Mouse (Mus musculus): ENCODE results near the gene Dnttip1. TPM values are rescaled to one million over a fixed set of nuclear protein-coding genes. Genes with fewer than 3 reads are reported as not detected.

The Dnttip1 gene
- total and polyA plus RNA-seq, 3 experiments = 20.6 to 59.9 TPM; not detected in 1

DNA sequence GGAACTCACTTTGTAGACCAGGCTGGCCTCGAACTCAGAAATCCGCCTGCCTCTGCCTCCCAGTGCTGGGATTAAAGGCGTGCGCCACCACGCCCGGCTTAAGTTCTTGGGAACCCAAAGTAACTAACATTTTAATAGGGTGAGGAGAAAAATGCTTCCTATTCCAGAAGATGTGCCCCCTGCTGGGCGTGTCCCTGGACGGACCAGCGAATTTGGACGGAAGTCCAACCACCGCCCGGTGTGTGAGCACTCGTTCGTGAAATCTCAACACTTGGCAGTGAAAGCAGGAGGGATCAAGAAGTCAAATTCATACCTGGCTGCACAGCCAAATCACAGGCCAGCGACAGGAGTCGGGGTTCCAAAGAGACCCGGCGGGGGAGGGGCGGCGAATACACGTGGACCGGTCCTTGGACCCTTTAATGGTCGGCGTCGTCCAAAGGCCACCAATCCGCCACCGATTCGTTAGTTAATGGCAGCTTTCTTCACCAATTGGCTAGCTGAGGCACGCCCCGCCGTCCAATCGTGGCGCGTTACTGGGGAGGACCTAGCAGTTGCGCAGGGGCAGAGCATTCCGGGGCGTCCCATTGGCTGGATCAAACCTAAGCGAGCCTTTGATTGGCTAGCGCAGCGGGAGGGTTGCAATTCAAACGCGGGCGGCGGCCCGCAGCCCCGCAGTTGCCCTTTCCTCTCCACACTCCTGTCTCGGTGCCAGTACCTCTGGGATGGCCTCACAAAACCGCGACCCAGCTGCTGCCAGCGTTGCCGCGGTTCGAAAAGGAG lies 23.7 kb downstream of the Dnttip1 start, which contains the start of gene Ube2c (continued):
- no peak for TF ChIP-seq GATA1 (IDR thresholded peaks at IDR 0.05; ENCODE audit: low read depth, low read length)
- peak; percentile 77 for TF ChIP-seq ZMIZ1 (IDR thresholded peaks at IDR 0.05; ENCODE audit: low read depth, low read length)
- TF ChIP-seq ZNF384 (IDR thresholded peaks at IDR 0.05; ENCODE audit: low read depth, low read length) = no peak
- TF ChIP-seq CHD1 (IDR thresholded peaks at IDR 0.05; ENCODE audit: low read depth, low read length) = no peak

DNA sequence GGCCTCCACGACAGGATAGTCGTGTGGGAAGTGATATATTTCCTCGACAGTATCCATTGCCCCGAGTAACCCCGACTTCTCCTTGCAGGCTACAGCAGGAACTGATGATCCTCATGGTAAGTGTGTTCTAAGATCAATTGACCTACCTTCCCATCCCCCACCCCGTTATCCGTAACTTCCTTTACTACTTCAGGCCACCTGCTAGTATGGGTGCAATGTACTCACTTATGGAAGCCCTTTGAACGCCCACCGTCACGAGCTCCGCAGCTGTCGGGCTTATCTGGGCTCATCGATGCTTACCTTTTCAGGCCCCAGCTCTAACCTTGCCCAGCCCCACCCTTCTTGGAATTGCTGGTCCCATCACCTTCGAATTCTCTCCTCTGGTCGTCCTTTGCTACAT lies 24.5 kb downstream of the Dnttip1 start:
- Histone ChIP-seq H3K36me3 (ENCODE audit: control insufficient read depth in 1 of 2, insufficient read depth in 2 of 2, low read length in 2 of 2) (peaks cover 2 to 27% of the 10 kb centered on the region in 2 experiments), H3K4me3 (ENCODE audit: control insufficient read depth in 1 of 2, insufficient read depth in 1 of 2, low read depth in 2 of 2, low read length in 2 of 2) (peak overlapping the region; percentile 81 to 94), H3K9ac (ENCODE audit: control insufficient read depth, low read depth, low read length, poor library complexity, severe bottlenecking) (peak overlapping the region; percentile 96), H3K27ac (ENCODE audit: control insufficient read depth, low read depth, low read length) (peak overlapping the region; percentile 83), H3K9me3 (replicated peaks; ENCODE audit: insufficient read depth, low read length) (no peaks in the 10 kb centered on the region), H3K27me3 (ENCODE audit: control insufficient read depth in 1 of 2, insufficient read depth in 2 of 2, low read length in 2 of 2) (no peaks in the 10 kb centered on the region), H3K79me2 (ENCODE audit: control insufficient read depth, insufficient read depth, low read length, poor library complexity) (peaks cover 24% of the 10 kb centered on the region), H3K4me1 (ENCODE audit: control insufficient read depth in 1 of 2, insufficient read depth in 2 of 2, low read length in 2 of 2) (peaks cover 3 to 29% of the 10 kb centered on the region in 2 experiments; a peak in 3 of 4 replicates)
- TF ChIP-seq POLR2AphosphoS2 (IDR thresholded peaks at IDR 0.05; ENCODE audit: low read length) (no peak), MYC (IDR thresholded peaks at IDR 0.05; ENCODE audit: low read depth, low read length) (peak; percentile 53), MXI1 (IDR thresholded peaks at IDR 0.05; ENCODE audit: low read depth, low read length) (no peak), BHLHE40 (IDR thresholded peaks at IDR 0.05; ENCODE audit: borderline replicate concordance, low read depth, low read length) (no peak), E2F4 (IDR thresholded peaks at IDR 0.05; ENCODE audit: borderline replicate concordance, low read depth, low read length) (no peak), TBP (IDR thresholded peaks at IDR 0.05; ENCODE audit: low read depth, low read length) (0 out of 2 replicates have a peak, but pooled peaks have one; percentile 26), KAT2A (conservative IDR thresholded peaks at IDR 0.05; ENCODE audit: low read depth, low read length) (no peak), UBTF (IDR thresholded peaks at IDR 0.05; ENCODE audit: borderline replicate concordance, insufficient read depth, low read depth, low read length) (no peak), POLR2AphosphoS5 (IDR thresholded peaks at IDR 0.05; ENCODE audit: borderline replicate concordance, low read depth, low read length) (no peak), SIN3A (IDR thresholded peaks at IDR 0.05; ENCODE audit: low read length) (no peak), GABPA (IDR thresholded peaks at IDR 0.05; ENCODE audit: low read depth, low read length) (no peak), MAZ (IDR thresholded peaks at IDR 0.05; ENCODE audit: low read depth, low read length) (no peak), POLR2A (IDR thresholded peaks at IDR 0.05; ENCODE audit: control insufficient read depth in 1 of 2, insufficient read depth in 1 of 2, low read depth in 1 of 2, low read length in 2 of 2, poor library complexity in 1 of 2) (peak in 1 of 2 experiments; percentile 30; a peak in 2 of 4 replicates), MAX (IDR thresholded peaks at IDR 0.05; ENCODE audit: low read length) (no peak; the same call in 1 of the 2 replicates), EP300 (IDR thresholded peaks at IDR 0.05; ENCODE audit: low read depth in 1 of 2, low read length in 2 of 2) (no peak), USF2 (IDR thresholded peaks at IDR 0.05; ENCODE audit: borderline replicate concordance in 1 of 2, insufficient read depth in 1 of 2, low read depth in 1 of 2, low read length in 2 of 2) (no peak), RAD21 (IDR thresholded peaks at IDR 0.05; ENCODE audit: low read depth, low read length) (no peak), ZNF384 (IDR thresholded peaks at IDR 0.05; ENCODE audit: low read depth, low read length) (no peak), CHD1 (IDR thresholded peaks at IDR 0.05; ENCODE audit: low read depth, low read length) (peak; percentile 76; the same call in 1 of the 2 replicates)
- DNase-seq (ENCODE audit: low read depth, low spot score) = peak; percentile 68

Measured in MEL (cell line).